Mouse (Mus musculus): ENCODE results near the gene Pla2g6. TPM values are rescaled to one million over a fixed set of nuclear protein-coding genes. Genes with fewer than 3 reads are reported as not detected.

Pla2g6 gene
- total and polyA plus RNA-seq, 2 experiments from 2014 or later, result 15.2 to 28.8 TPM

GRCm38 (mm10) chr15:79329346-79329978 lies 1.3 kb upstream of the Pla2g6 start:
- Histone ChIP-seq H3K27ac (no peak overlapping the region), H3K36me3 (ENCODE audit: insufficient read depth, low read length) (no peaks in the 10 kb centered on the region), H3K9ac (replicated peaks; ENCODE audit: low read length) (no peak overlapping the region), H3K9me3 (ENCODE audit: low read length) (no peaks in the 10 kb centered on the region), H3K4me3 (ENCODE audit: low read length) (no peak overlapping the region), H3K27me3 (ENCODE audit: insufficient read depth, low read length) (no peaks in the 10 kb centered on the region), H3K4me2 (ENCODE audit: low read depth, low read length) (no peak overlapping the region), H3K4me1 (ENCODE audit: insufficient read depth, low read length) (peaks cover 13% of the 10 kb centered on the region)
- DNase-seq (ENCODE audit: low spot score) (no peak), ATAC-seq (no peak)
- TF ChIP-seq CTCF (IDR thresholded peaks at IDR 0.05; ENCODE audit: low read depth), result no peak
- WGBS, result 94% methylated on average over 6 of the region's 6 CpGs

GRCm38 (mm10) chr15:79328939-79329275 lies 717 bp upstream of the Pla2g6 start:
- Histone ChIP-seq H3K4me1 (ENCODE audit: insufficient read depth, low read length) (peaks cover 13% of the 10 kb centered on the region), H3K36me3 (ENCODE audit: insufficient read depth, low read length) (no peaks in the 10 kb centered on the region), H3K27me3 (ENCODE audit: insufficient read depth, low read length) (no peaks in the 10 kb centered on the region), H3K4me3 (ENCODE audit: low read length) (no peak overlapping the region), H3K9ac (replicated peaks; ENCODE audit: low read length) (no peak overlapping the region), H3K27ac (no peak overlapping the region), H3K9me3 (ENCODE audit: low read length) (no peaks in the 10 kb centered on the region), H3K4me2 (ENCODE audit: low read depth, low read length) (peak overlapping the region; percentile 96; the same call in 1 of the 2 replicates)
- DNase-seq (ENCODE audit: low spot score) (no peak), ATAC-seq (no peak)
- WGBS, result 94% methylated on average over 4 of the region's 4 CpGs
- no peak for TF ChIP-seq CTCF (IDR thresholded peaks at IDR 0.05; ENCODE audit: low read depth)

GRCm38 (mm10) chr15:79326971-79327961 lies 924 bp downstream of the Pla2g6 start:
- Histone ChIP-seq H3K4me2 (ENCODE audit: low read depth, low read length) (peak overlapping the region; percentile 96), H3K4me3 (ENCODE audit: low read length) (peak overlapping the region; percentile 49), H3K36me3 (ENCODE audit: insufficient read depth, low read length) (no peaks in the 10 kb centered on the region), H3K9me3 (ENCODE audit: low read length) (no peaks in the 10 kb centered on the region), H3K27me3 (ENCODE audit: insufficient read depth, low read length) (no peaks in the 10 kb centered on the region), H3K27ac (peak overlapping the region; percentile 90), H3K4me1 (ENCODE audit: insufficient read depth, low read length) (peaks cover 17% of the 10 kb centered on the region), H3K9ac (replicated peaks; ENCODE audit: low read length) (peak overlapping the region; percentile 74)
- ATAC-seq (peak; percentile 63), DNase-seq (ENCODE audit: low spot score) (peak; percentile 65)
- TF ChIP-seq CTCF (IDR thresholded peaks at IDR 0.05; ENCODE audit: low read depth), result no peak
- WGBS, result 6% methylated on average over 20 of the region's 20 CpGs

- Histone ChIP-seq H3K27me3 (ENCODE audit: insufficient read depth, low read length) (no peaks in the 10 kb centered on the region), H3K4me2 (ENCODE audit: low read depth, low read length) (no peak overlapping the region), H3K36me3 (ENCODE audit: insufficient read depth, low read length) (no peaks in the 10 kb centered on the region), H3K9me3 (ENCODE audit: low read length) (no peaks in the 10 kb centered on the region), H3K4me1 (ENCODE audit: insufficient read depth, low read length) (peaks cover 17% of the 10 kb centered on the region), H3K9ac (replicated peaks; ENCODE audit: low read length) (no peak overlapping the region), H3K4me3 (ENCODE audit: low read length) (no peak overlapping the region), H3K27ac (0 out of 2 replicates have a peak overlapping the region, but pooled peaks have one; percentile 32)
- ATAC-seq, result no peak
- no peak for TF ChIP-seq CTCF (IDR thresholded peaks at IDR 0.05; ENCODE audit: low read depth)
- DNase-seq (ENCODE audit: low spot score), result no peak
- 57% methylated on average over 4 of the region's 4 CpGs for WGBS
Observed at GRCm38 (mm10) chr15:79326264-79326663, 1.9 kb downstream of the Pla2g6 start.

- H3K9me3 ChIP-seq (ENCODE audit: low read length), result no peaks in the 10 kb centered on the region
- H3K27me3 ChIP-seq (ENCODE audit: insufficient read depth, low read length), result no peaks in the 10 kb centered on the region
- no peak for ATAC-seq
- H3K27ac ChIP-seq, result no peak overlapping the region
- H3K4me1 ChIP-seq (ENCODE audit: insufficient read depth, low read length), result peaks cover 17% of the 10 kb centered on the region
- H3K4me2 ChIP-seq (ENCODE audit: low read depth, low read length), result no peak overlapping the region
- H3K9ac ChIP-seq (replicated peaks; ENCODE audit: low read length), result no peak overlapping the region
- no peak overlapping the region for H3K4me3 ChIP-seq (ENCODE audit: low read length)
- TF ChIP-seq CTCF (IDR thresholded peaks at IDR 0.05; ENCODE audit: low read depth), result no peak
- H3K36me3 ChIP-seq (ENCODE audit: insufficient read depth, low read length), result no peaks in the 10 kb centered on the region
- DNase-seq (ENCODE audit: low spot score), result no peak
- WGBS, result 69% methylated on average over 3 of the region's 3 CpGs
Observed at GRCm38 (mm10) chr15:79325742-79326141, 2.4 kb downstream of the Pla2g6 start.

- no peak overlapping the region for H3K4me3 ChIP-seq (ENCODE audit: low read length)
- ATAC-seq (no peak), DNase-seq (ENCODE audit: low spot score) (no peak)
- no peaks in the 10 kb centered on the region for H3K27me3 ChIP-seq (ENCODE audit: insufficient read depth, low read length)
- no peak overlapping the region for H3K4me2 ChIP-seq (ENCODE audit: low read depth, low read length)
- peak overlapping the region; percentile 46; the same call in 1 of the 2 replicates for H3K27ac ChIP-seq
- WGBS, result 81% methylated on average over 3 of the region's 3 CpGs
- H3K4me1 ChIP-seq (ENCODE audit: insufficient read depth, low read length), result peaks cover 17% of the 10 kb centered on the region
- H3K36me3 ChIP-seq (ENCODE audit: insufficient read depth, low read length), result no peaks in the 10 kb centered on the region
- H3K9ac ChIP-seq (replicated peaks; ENCODE audit: low read length), result no peak overlapping the region
- H3K9me3 ChIP-seq (ENCODE audit: low read length), result no peaks in the 10 kb centered on the region
- no peak for TF ChIP-seq CTCF (IDR thresholded peaks at IDR 0.05; ENCODE audit: low read depth)
Observed at GRCm38 (mm10) chr15:79324373-79324772, 3.8 kb downstream of the Pla2g6 start.

All from hindbrain, postnatal 0 days (tissue).